Comparison of ENCODE assay signal across 8 mouse cellular contexts in genomic region chr3:130691596-130692170, GRCm38 (mm10). TPM values are rescaled to one million over a fixed set of nuclear protein-coding genes. Genes with fewer than 3 reads are reported as not detected.
DNase-seq lines count a peak whose midpoint lies in the region; ATAC-seq and TF ChIP-seq lines count a peak whose summit lies in the region.

No protein-coding gene starts in this region.

- peak; percentile 24; the same call in 1 of the 2 replicates for ATAC-seq in heart, postnatal 0 days (ENCODE audit: insufficient read depth, low read depth)
- ATAC-seq in liver, embryonic 16.5 days (ENCODE audit: low read depth), result peak; percentile 14

- 13% methylated on average over 12 of the region's 12 CpGs for WGBS in heart, postnatal 0 days
- WGBS in liver, embryonic 16.5 days (ENCODE audit: insufficient replicate concordance), result 27% methylated on average over 12 of the region's 12 CpGs

- H3K4me2 ChIP-seq in heart, postnatal 0 days (ENCODE audit: low read depth, low read length), result peak overlapping the region; percentile 79
- peak overlapping the region; percentile 72 for H3K4me2 ChIP-seq in liver, embryonic 16.5 days (ENCODE audit: low read depth, low read length)

- H3K9ac ChIP-seq in heart, postnatal 0 days (replicated peaks; ENCODE audit: low read depth, low read length), result peak overlapping the region; percentile 60
- peak overlapping the region; percentile 75 for H3K9ac ChIP-seq in liver, embryonic 16.5 days (ENCODE audit: low read depth, low read length)

- no peak for TF ChIP-seq CTCF in E14TG2a.4 (conservative IDR thresholded peaks at IDR 0.05; ENCODE audit: low read length)
- TF ChIP-seq CTCF in heart, postnatal 0 days (IDR thresholded peaks at IDR 0.05; ENCODE audit: low read depth), result no peak

- H3K36me3 ChIP-seq in E14TG2a.4 (ENCODE audit: insufficient read depth, low read length), result peaks cover 7% of the 10 kb centered on the region; the same call in 1 of the 2 replicates
- peaks cover 11% of the 10 kb centered on the region for H3K36me3 ChIP-seq in heart, postnatal 0 days (replicated peaks; ENCODE audit: control insufficient read depth, insufficient read depth, low read length)
- peaks cover 13% of the 10 kb centered on the region for H3K36me3 ChIP-seq in liver, embryonic 16.5 days (ENCODE audit: control insufficient read depth, insufficient read depth)

- no peaks in the 10 kb centered on the region for H3K9me3 ChIP-seq in E14TG2a.4 (ENCODE audit: low read length)
- no peaks in the 10 kb centered on the region for H3K9me3 ChIP-seq in heart, postnatal 0 days (replicated peaks; ENCODE audit: control insufficient read depth, low read length)
- H3K9me3 ChIP-seq in liver, embryonic 16.5 days (replicated peaks; ENCODE audit: control insufficient read depth, low read length), result no peaks in the 10 kb centered on the region

- peak overlapping the region; percentile 87 for H3K27ac ChIP-seq in heart, postnatal 0 days (ENCODE audit: low read depth)
- H3K27ac ChIP-seq in liver, embryonic 16.5 days (ENCODE audit: low read length), result peak overlapping the region; percentile 90

- TF ChIP-seq EP300 in heart, postnatal 0 days (IDR thresholded peaks at IDR 0.05; ENCODE audit: low read depth), result no peak

- peak overlapping the region; percentile 69 for H3K4me3 ChIP-seq in E14TG2a.4 (replicated peaks; ENCODE audit: low read length)
- peak overlapping the region; percentile 48 for H3K4me3 ChIP-seq in heart, postnatal 0 days (ENCODE audit: low read depth, low read length)
- H3K4me3 ChIP-seq in liver, embryonic 16.5 days (ENCODE audit: low read depth, low read length), result peak overlapping the region; percentile 58

- peak; percentile 12 for DNase-seq in 3134 (ENCODE audit: extremely low read depth, insufficient read length, low spot score)
- no peak for DNase-seq in heart, postnatal 0 days (ENCODE audit: low spot score)
- no peak for DNase-seq in adrenal gland, postnatal 10 days
- DNase-seq in cerebellum, postnatal 36 days, result no peak
- no peak for DNase-seq in left cerebral cortex, adult 9 months (ENCODE audit: low spot score in 2 of 2)
- no peak for DNase-seq in cerebellum, postnatal 25 days

- peaks cover 38% of the 10 kb centered on the region for H3K4me1 ChIP-seq in E14TG2a.4 (replicated peaks; ENCODE audit: low read depth, low read length)
- H3K4me1 ChIP-seq in heart, postnatal 0 days (ENCODE audit: control insufficient read depth, insufficient read depth), result peaks cover 7% of the 10 kb centered on the region; the same call in 1 of the 2 replicates
- H3K4me1 ChIP-seq in liver, embryonic 16.5 days (ENCODE audit: control insufficient read depth, low read depth, low read length), result peaks cover 16% of the 10 kb centered on the region

- H3K27me3 ChIP-seq in E14TG2a.4 (ENCODE audit: insufficient read depth, low read length), result 0 out of 2 replicates have a peak, but pooled peaks cover 2% of the 10 kb centered on the region
- no peaks in the 10 kb centered on the region for H3K27me3 ChIP-seq in heart, postnatal 0 days (ENCODE audit: control insufficient read depth, insufficient read depth, low read length)
- no peaks in the 10 kb centered on the region for H3K27me3 ChIP-seq in liver, embryonic 16.5 days (ENCODE audit: control insufficient read depth, insufficient read depth, low read depth, low read length)

RNA-seq across cellular contexts. Expression of gene Ostc, which starts 17.6 kb away (rescaled TPM):
- 101 and 150 TPM in 2 replicates for total RNA-seq in heart, postnatal 0 days (2014; rRNA removed; ENCODE audit: low replicate concordance)
- 152 and 167 TPM in 2 replicates for polyA plus RNA-seq in heart, postnatal 0 days (2015; fragmentation: Nextera tagmentation; extraction: Ambion mirVana)
- 224 and 229 TPM in 2 replicates for polyA plus RNA-seq in liver, embryonic 16.5 days (2015; fragmentation: Nextera tagmentation; extraction: Ambion mirVana)
- total RNA-seq in adrenal gland, postnatal 10 days (2021), result 100 to 1,000 TPM in 1 of 2 experiments, 10 to 100 TPM in 1; 88.9 to 114 TPM

RNA-seq across cellular contexts. Expression of gene Rpl34, which starts 38.5 kb away (rescaled TPM):
- 851 and 970 TPM in 2 replicates for total RNA-seq in heart, postnatal 0 days (2014; rRNA removed; ENCODE audit: low replicate concordance)
- 470 and 488 TPM in 2 replicates for polyA plus RNA-seq in heart, postnatal 0 days (2015; fragmentation: Nextera tagmentation; extraction: Ambion mirVana)
- 445 and 513 TPM in 2 replicates for polyA plus RNA-seq in liver, embryonic 16.5 days (2015; fragmentation: Nextera tagmentation; extraction: Ambion mirVana)
- total RNA-seq in adrenal gland, postnatal 10 days (2021), result 100 to 1,000 TPM; 787 to 809 TPM
